Mouse (Mus musculus) liver, adult 2 months (tissue): ENCODE results near the gene Krtap15.

ENCODE experiments used
- CTCF ChIP-seq: fragments of 200-500 bp; IDR thresholded peaks from 2 replicates; pipeline ENCODE4 v1.5.1; 2011; ENCODE audit warnings: low read depth, low read length, control low read depth
- POLR2A ChIP-seq: fragments of 200-500 bp; IDR thresholded peaks from 2 replicates; pipeline ENCODE4 v1.6.1; 2011; ENCODE audit warnings: low read length, control low read depth; ENCODE audit not compliant: insufficient read depth; ENCODE audit errors: extremely low read depth

DNA sequence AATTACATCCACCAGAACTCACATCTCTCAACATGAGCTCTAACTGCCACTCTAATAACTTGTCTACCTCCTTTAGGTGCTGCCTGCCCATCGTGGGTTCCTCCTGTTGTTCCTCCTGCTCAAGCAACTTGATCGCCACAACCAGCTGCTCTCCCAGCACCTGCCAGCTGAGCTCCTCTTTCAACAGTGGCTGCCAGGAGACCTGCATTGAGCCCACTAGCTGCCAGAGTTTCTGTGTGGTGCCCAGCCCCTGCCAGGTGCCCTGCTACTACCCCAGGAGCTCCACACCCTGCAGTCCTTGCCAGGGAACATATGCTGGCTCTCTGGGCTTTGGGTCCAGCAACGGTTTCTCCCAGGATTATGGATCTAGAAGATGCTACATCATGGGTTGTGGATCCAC, at the start of gene Krtap15:
- TF ChIP-seq POLR2A (no peak), CTCF (no peak)
